Mouse (Mus musculus) intestine, embryonic 14.5 days (tissue): ENCODE measurements at regions not wholly inside any gene's neighbourhood (a gene's known extent, or its start where the extent isn't known, plus 50 kb on each side); places are given as distances from the start of the nearest gene placed in this dataset.

Experiments
- ATAC-seq: fragments of 200-750 bp; cut with Nextera tagmentation; replicated peaks from 2 replicates; pipeline ENCODE4 v1.8.0; 2017; ENCODE audit warnings: low read depth, moderate number of reproducible peaks, moderate TSS enrichment, moderate library complexity; ENCODE audit not compliant: low FRiP score, low TSS enrichment
- DNase-seq: peaks from one replicate; pipeline ENCODE4 v3.0.0-alpha.2; 2018; ENCODE audit warnings: low spot score
- H3K27ac ChIP-seq: fragments of 300-500 bp; sonication (generic); 2 replicates; pipeline ENCODE4 v1.5.1; 2014; ENCODE audit warnings: low read depth, mild to moderate bottlenecking, control low read depth
- H3K27me3 ChIP-seq: fragments of 300-500 bp; sonication (generic); replicated peaks from 2 replicates; pipeline ENCODE4 v1.6.1; 2014; ENCODE audit warnings: low read length, control low read depth; ENCODE audit not compliant: control insufficient read depth, insufficient read depth
- H3K36me3 ChIP-seq: fragments of 300-500 bp; sonication (generic); 2 replicates; pipeline ENCODE4 v1.6.1; 2014; ENCODE audit warnings: low read length, control low read depth; ENCODE audit not compliant: control insufficient read depth, insufficient read depth
- H3K4me1 ChIP-seq: fragments of 300-500 bp; sonication (generic); replicated peaks from 2 replicates; pipeline ENCODE4 v1.6.1; 2014; ENCODE audit warnings: low read length, control low read depth, mixed read lengths; ENCODE audit not compliant: control insufficient read depth, insufficient read depth
- H3K4me2 ChIP-seq: fragments of 300-500 bp; sonication (generic); 2 replicates; pipeline ENCODE4 v1.6.1; 2014; ENCODE audit warnings: low read length
- H3K4me3 ChIP-seq: fragments of 300-500 bp; sonication (generic); 2 replicates; pipeline ENCODE4 v1.5.1; 2014; ENCODE audit warnings: low read depth, low read length, control low read depth, mixed read lengths
- H3K9ac ChIP-seq: fragments of 300-500 bp; sonication (generic); 2 replicates; pipeline ENCODE4 v1.6.1; 2014; ENCODE audit warnings: mild to moderate bottlenecking, low read length
- H3K9me3 ChIP-seq: fragments of 300-500 bp; sonication (generic); 2 replicates; pipeline ENCODE4 v1.6.1; 2016; ENCODE audit warnings: low read length, control low read depth; ENCODE audit not compliant: control insufficient read depth
- WGBS: fragments of 180-500 bp; shearing (Covaris S2); extraction: QIAGEN DNeasy Blood & Tissue Kit; methylation state at CpG from one replicate; pipeline ENCODE4 v1.1.7; 2014; 5-methylcytosine and 5-hydroxymethylcytosine counted together

GRCm38 (mm10) chr12:69442321-69442720 lies 70.1 kb upstream of the Gm9887 start:
- peak; percentile 36; the same call in 1 of the 2 replicates for ATAC-seq
- no peak for DNase-seq
- Histone ChIP-seq H3K36me3 (no peaks in the 10 kb centered on the region), H3K27ac (peak overlapping the region; percentile 59), H3K4me1 (peaks cover 14% of the 10 kb centered on the region), H3K9ac (no peak overlapping the region), H3K27me3 (no peaks in the 10 kb centered on the region), H3K4me2 (peak overlapping the region; percentile 5), H3K4me3 (no peak overlapping the region), H3K9me3 (no peaks in the 10 kb centered on the region)
- WGBS, result 20% methylated on average over 6 of the region's 6 CpGs

GRCm38 (mm10) chr12:69441764-69442163 lies 69.5 kb upstream of the Gm9887 start:
- no peak for DNase-seq
- Histone ChIP-seq H3K4me1 (peaks cover 9% of the 10 kb centered on the region), H3K9ac (no peak overlapping the region), H3K36me3 (no peaks in the 10 kb centered on the region), H3K27me3 (no peaks in the 10 kb centered on the region), H3K4me3 (no peak overlapping the region), H3K4me2 (peak overlapping the region; percentile 5; the same call in 1 of the 2 replicates), H3K27ac (no peak overlapping the region), H3K9me3 (no peaks in the 10 kb centered on the region)
- ATAC-seq, result no peak
- 63% methylated on average over 4 of the region's 4 CpGs for WGBS

GRCm38 (mm10) chr12:69438271-69438670 lies 66.0 kb upstream of the Gm9887 start:
- Histone ChIP-seq H3K27me3 (no peaks in the 10 kb centered on the region), H3K4me3 (no peak overlapping the region), H3K9ac (no peak overlapping the region), H3K4me2 (no peak overlapping the region), H3K9me3 (no peaks in the 10 kb centered on the region), H3K36me3 (no peaks in the 10 kb centered on the region), H3K27ac (no peak overlapping the region), H3K4me1 (no peaks in the 10 kb centered on the region)
- 76% methylated on average over 5 of the region's 5 CpGs for WGBS
- ATAC-seq, result no peak
- no peak for DNase-seq

- Histone ChIP-seq H3K9ac (no peak overlapping the region), H3K27me3 (no peaks in the 10 kb centered on the region), H3K9me3 (no peaks in the 10 kb centered on the region), H3K4me1 (no peaks in the 10 kb centered on the region; the same call in 1 of the 2 replicates), H3K4me3 (no peak overlapping the region), H3K27ac (no peak overlapping the region), H3K4me2 (no peak overlapping the region), H3K36me3 (no peaks in the 10 kb centered on the region)
- 63% methylated on average over 10 of the region's 10 CpGs for WGBS
- ATAC-seq (no peak), DNase-seq (no peak)
Observed at GRCm38 (mm10) chr12:69436839-69437501, 64.7 kb upstream of the Gm9887 start.

GRCm38 (mm10) chr12:69434315-69434714 lies 62.1 kb upstream of the Gm9887 start:
- 22% methylated on average over 4 of the region's 4 CpGs for WGBS
- Histone ChIP-seq H3K4me2 (no peak overlapping the region), H3K9me3 (no peaks in the 10 kb centered on the region), H3K27ac (no peak overlapping the region), H3K27me3 (no peaks in the 10 kb centered on the region), H3K9ac (no peak overlapping the region), H3K4me3 (no peak overlapping the region), H3K36me3 (no peaks in the 10 kb centered on the region), H3K4me1 (no peaks in the 10 kb centered on the region; the same call in 1 of the 2 replicates)
- DNase-seq (no peak), ATAC-seq (no peak)

GRCm38 (mm10) chr12:69432086-69432485 lies 59.8 kb upstream of the Gm9887 start:
- no peak overlapping the region for H3K4me3 ChIP-seq
- ATAC-seq, result no peak
- no peak overlapping the region for H3K9ac ChIP-seq
- no peaks in the 10 kb centered on the region for H3K36me3 ChIP-seq
- no peak overlapping the region for H3K27ac ChIP-seq
- no peak for DNase-seq
- no peak overlapping the region for H3K4me2 ChIP-seq
- no peaks in the 10 kb centered on the region for H3K27me3 ChIP-seq
- H3K4me1 ChIP-seq, result no peaks in the 10 kb centered on the region; the same call in 1 of the 2 replicates
- WGBS, result 22% methylated on average over 7 of the region's 7 CpGs
- H3K9me3 ChIP-seq, result no peaks in the 10 kb centered on the region

GRCm38 (mm10) chr12:69428108-69428507 lies 55.9 kb upstream of the Gm9887 start:
- Histone ChIP-seq H3K9me3 (no peaks in the 10 kb centered on the region), H3K9ac (no peak overlapping the region), H3K4me3 (no peak overlapping the region), H3K4me2 (no peak overlapping the region), H3K36me3 (no peaks in the 10 kb centered on the region), H3K27ac (no peak overlapping the region), H3K27me3 (no peaks in the 10 kb centered on the region), H3K4me1 (peaks cover 8% of the 10 kb centered on the region)
- ATAC-seq (no peak), DNase-seq (no peak)
- WGBS, result 70% methylated on average over 6 of the region's 6 CpGs

- WGBS, result 79% methylated on average over 3 of the region's 3 CpGs
- no peak overlapping the region for H3K4me2 ChIP-seq
- H3K36me3 ChIP-seq, result no peaks in the 10 kb centered on the region
- H3K27ac ChIP-seq, result no peak overlapping the region
- no peak overlapping the region for H3K4me3 ChIP-seq
- ATAC-seq, result no peak
- DNase-seq, result no peak
- no peaks in the 10 kb centered on the region for H3K27me3 ChIP-seq
- H3K9ac ChIP-seq, result no peak overlapping the region
- peaks cover 8% of the 10 kb centered on the region; the same call in 1 of the 2 replicates for H3K4me1 ChIP-seq
- 0 out of 2 replicates have a peak, but pooled peaks cover 3% of the 10 kb centered on the region for H3K9me3 ChIP-seq
Observed at GRCm38 (mm10) chr12:69425610-69426009, 53.4 kb upstream of the Gm9887 start.

- H3K4me1 ChIP-seq, result peaks cover 8% of the 10 kb centered on the region; the same call in 1 of the 2 replicates
- H3K4me2 ChIP-seq, result no peak overlapping the region
- no peak for ATAC-seq
- H3K9me3 ChIP-seq, result 0 out of 2 replicates have a peak, but pooled peaks cover 3% of the 10 kb centered on the region
- no peak overlapping the region; the same call in 1 of the 2 replicates for H3K27ac ChIP-seq
- H3K27me3 ChIP-seq, result no peaks in the 10 kb centered on the region
- 58% methylated on average over 14 of the region's 14 CpGs for WGBS
- H3K4me3 ChIP-seq, result no peak overlapping the region
- no peak overlapping the region for H3K9ac ChIP-seq
- no peaks in the 10 kb centered on the region for H3K36me3 ChIP-seq
- no peak for DNase-seq
Observed at GRCm38 (mm10) chr12:69424971-69425370, 52.7 kb upstream of the Gm9887 start.
